Mouse (Mus musculus) heart, embryonic 10.5 days (tissue): ENCODE measurements around the gene Plekha7. TPM values are rescaled to one million over a fixed set of nuclear protein-coding genes. Genes with fewer than 3 reads are reported as not detected.

Source experiments
- polyA plus RNA-seq: library from polyadenylated mRNA; unstranded; fragments of >200 nt; fragmentation: Nextera tagmentation; extraction: Ambion mirVana; gene quantifications from 2 replicates; pipeline ENCODE4 v1.2.1, GENCODE M21; 2016

Gene Plekha7
- polyA plus RNA-seq, 1 experiment from 2014 or later: 49.0 TPM

Other genes starting within 250 kb of the Plekha7 start
- gene Gm4353, start 223.7 kb downstream of the Plekha7 start, polyA plus RNA-seq: 0.55 and 0.85 TPM in 2 replicates
- 677 and 708 TPM in 2 replicates for gene Rps13, start 25.8 kb upstream of the Plekha7 start, polyA plus RNA-seq
- gene Pik3c2a, start 135.1 kb upstream of the Plekha7 start, polyA plus RNA-seq: 23.2 and 25.0 TPM in 2 replicates
- 6.7 and 7.1 TPM in 2 replicates for gene Nucb2, start 196.0 kb upstream of the Plekha7 start, polyA plus RNA-seq